Mouse (Mus musculus): ENCODE results near the gene Gm20388. TPM values are rescaled to one million over a fixed set of nuclear protein-coding genes. Genes with fewer than 3 reads are reported as not detected.
"Not testable (repeated sequence)": the region's sequence is repeated elsewhere in the genome, so short reads cannot be mapped to it uniquely, and the experiment has no call there.

The Gm20388 gene
- total and polyA plus RNA-seq, 3 experiments: 0.02 to 0.05 TPM; not detected in 1

DNA sequence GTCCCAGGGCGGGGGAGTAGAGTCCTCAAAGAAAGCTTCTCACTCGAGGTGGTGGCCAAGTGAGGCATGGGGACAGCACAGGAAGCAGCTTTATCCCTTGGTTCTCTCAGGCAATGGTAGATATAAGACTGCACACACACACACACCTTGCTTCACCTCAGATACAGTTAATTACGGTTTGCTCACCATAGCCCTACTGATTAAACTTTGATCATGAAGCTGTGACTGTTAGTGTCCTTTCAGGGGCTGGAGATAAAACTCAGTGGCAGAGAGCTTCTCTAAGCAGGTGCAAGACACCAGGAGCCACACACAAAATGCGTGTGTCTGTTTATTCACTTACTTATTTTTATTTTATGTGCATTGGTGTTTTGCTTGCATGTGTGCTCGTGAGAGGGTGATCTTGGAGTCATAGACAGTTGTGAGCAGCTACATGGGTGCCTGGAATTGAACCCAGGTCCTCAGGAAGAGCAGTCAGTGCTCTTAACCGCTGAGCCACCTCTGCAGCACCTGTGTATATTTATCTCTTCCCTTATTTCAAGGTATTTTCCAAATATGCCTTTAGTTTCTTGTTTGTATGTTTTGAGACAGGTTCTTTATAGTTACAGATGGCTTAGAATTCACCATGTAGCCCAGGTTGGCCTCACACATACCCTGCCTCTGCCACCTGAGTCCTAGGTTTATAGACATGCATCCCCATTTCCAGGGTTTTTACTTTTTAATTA lies 3897.4 kb downstream of the Gm20388 start:
- H3K4me1 ChIP-seq (ENCODE audit: insufficient read depth, low read depth, low read length): no peaks in the 10 kb centered on the region

DNA sequence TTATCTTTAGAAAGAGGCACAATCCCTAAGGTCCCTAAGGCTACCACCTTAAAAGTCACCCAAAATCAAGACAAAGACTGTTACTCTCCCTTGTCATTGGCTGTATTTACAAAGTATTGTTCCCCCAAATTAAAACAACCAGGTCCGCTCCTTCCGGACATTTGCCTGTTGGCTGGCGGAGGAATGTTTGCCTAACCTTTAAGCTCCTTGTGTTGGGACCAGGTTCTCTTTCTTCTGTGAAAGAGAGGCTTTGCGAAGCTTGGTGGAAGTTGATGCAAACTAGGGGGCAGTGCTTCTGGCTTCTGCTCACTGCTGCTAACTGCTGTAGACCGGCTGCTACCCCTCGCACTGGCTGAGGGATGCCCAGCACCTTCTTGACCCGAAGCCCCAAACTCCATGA lies 3898.0 kb downstream of the Gm20388 start:
- no peak for DNase-seq (ENCODE audit: low spot score)
- ATAC-seq (ENCODE audit: extremely low read depth, insufficient number of reproducible peaks, low FRiP score, poor library complexity, severe bottlenecking): no peak
- TF ChIP-seq POLR2AphosphoS5 (IDR thresholded peaks at IDR 0.05; ENCODE audit: insufficient replicate concordance, low read depth, low read length) (no peak), GATA1 (IDR thresholded peaks at IDR 0.05; ENCODE audit: borderline replicate concordance, low read length) (no peak), CTCF (IDR thresholded peaks at IDR 0.05; ENCODE audit: low read depth, low read length) (no peak), TAL1 (conservative IDR thresholded peaks at IDR 0.05; ENCODE audit: low read depth, low read length) (no peak)
- Histone ChIP-seq H3K4me1 (ENCODE audit: insufficient read depth, low read depth, low read length) (no peaks in the 10 kb centered on the region), H3K36me3 (replicated peaks) (peaks cover 10% of the 10 kb centered on the region), H3K27me3 (ENCODE audit: insufficient read depth, low read length) (peaks cover 19% of the 10 kb centered on the region; the same call in 1 of the 2 replicates), H3K9me3 (replicated peaks) (no peaks in the 10 kb centered on the region), H3K4me3 (ENCODE audit: low read depth, low read length) (no peak overlapping the region)

More for the DNA sequence above, 3897.4 kb downstream of the Gm20388 start:
- Histone ChIP-seq H3K9me3 (replicated peaks) (no peaks in the 10 kb centered on the region), H3K27me3 (ENCODE audit: insufficient read depth, low read length) (peaks cover 19% of the 10 kb centered on the region; the same call in 1 of the 2 replicates), H3K36me3 (replicated peaks) (peaks cover 8% of the 10 kb centered on the region), H3K4me3 (ENCODE audit: low read depth, low read length) (no peak overlapping the region)
- ATAC-seq (ENCODE audit: extremely low read depth, insufficient number of reproducible peaks, low FRiP score, poor library complexity, severe bottlenecking) (no peak), DNase-seq (ENCODE audit: low spot score) (no peak)
- TF ChIP-seq GATA2 (IDR thresholded peaks at IDR 0.05; ENCODE audit: borderline replicate concordance, low read depth, low read length) (no peak), CTCF (IDR thresholded peaks at IDR 0.05; ENCODE audit: low read depth, low read length) (no peak), TAL1 (conservative IDR thresholded peaks at IDR 0.05; ENCODE audit: low read depth, low read length) (no peak), GATA1 (IDR thresholded peaks at IDR 0.05; ENCODE audit: borderline replicate concordance, low read length) (no peak), POLR2AphosphoS5 (IDR thresholded peaks at IDR 0.05; ENCODE audit: insufficient replicate concordance, low read depth, low read length) (no peak)

DNA sequence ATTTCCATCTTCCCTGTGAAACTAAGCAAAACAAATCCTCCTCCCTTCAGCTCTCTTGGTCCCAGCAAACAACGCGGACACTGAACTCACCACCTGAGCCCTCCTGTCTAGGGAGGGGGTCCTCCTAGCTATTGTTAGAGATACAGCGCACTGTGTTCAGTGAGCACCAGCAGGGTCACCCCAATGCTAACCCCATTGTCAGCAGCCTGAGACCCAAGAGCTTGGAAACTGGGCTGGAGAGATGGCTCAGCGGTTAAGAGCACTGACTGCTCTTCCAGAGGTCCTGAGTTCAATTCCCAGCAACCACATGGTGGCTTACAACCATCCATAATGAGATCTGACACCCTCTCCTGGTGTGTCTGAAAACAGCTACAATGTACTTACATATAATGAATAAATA lies 3898.7 kb downstream of the Gm20388 start:
- not testable (repeated sequence) for H3K4me3 ChIP-seq (ENCODE audit: low read depth, low read length); ATAC-seq (ENCODE audit: extremely low read depth, insufficient number of reproducible peaks, low FRiP score, poor library complexity, severe bottlenecking); DNase-seq (ENCODE audit: low spot score); H3K9me3 ChIP-seq (replicated peaks); H3K4me1 ChIP-seq (ENCODE audit: insufficient read depth, low read depth, low read length)
- Histone ChIP-seq H3K36me3 (replicated peaks) (peaks cover 17% of the 10 kb centered on the region), H3K27me3 (ENCODE audit: insufficient read depth, low read length) (peaks cover 19% of the 10 kb centered on the region; the same call in 1 of the 2 replicates)

DNA sequence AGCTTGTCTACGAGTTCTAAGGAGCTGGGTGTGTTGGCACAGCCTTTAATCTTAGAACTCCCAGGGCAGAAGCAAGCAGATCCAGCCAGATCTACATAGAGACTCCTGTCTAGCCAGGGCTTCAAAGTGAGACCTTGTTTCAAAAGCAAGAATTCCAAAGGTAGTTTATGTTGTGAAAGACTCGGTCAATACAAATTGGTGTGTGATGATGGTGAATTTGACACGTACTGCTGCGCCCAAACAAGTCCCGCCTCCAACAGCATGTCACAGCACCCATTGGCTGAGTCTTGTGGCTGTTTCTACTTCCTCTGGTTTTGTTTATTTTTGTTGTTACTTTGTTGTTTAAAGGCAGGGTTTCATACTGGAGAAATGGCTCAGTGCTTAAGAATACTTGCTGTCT lies 3901.6 kb downstream of the Gm20388 start:
- Histone ChIP-seq H3K27me3 (ENCODE audit: insufficient read depth, low read length) (peaks cover 6% of the 10 kb centered on the region; the same call in 1 of the 2 replicates), H3K36me3 (replicated peaks) (peaks cover 40% of the 10 kb centered on the region), H3K4me1 (ENCODE audit: insufficient read depth, low read depth, low read length) (no peaks in the 10 kb centered on the region), H3K4me3 (ENCODE audit: low read depth, low read length) (no peak overlapping the region), H3K9me3 (replicated peaks) (no peaks in the 10 kb centered on the region)
- DNase-seq (ENCODE audit: low spot score) (no peak), ATAC-seq (ENCODE audit: extremely low read depth, insufficient number of reproducible peaks, low FRiP score, poor library complexity, severe bottlenecking) (no peak)
- TF ChIP-seq TAL1 (conservative IDR thresholded peaks at IDR 0.05; ENCODE audit: low read depth, low read length): no peak
- no peak for TF ChIP-seq POLR2AphosphoS5 (IDR thresholded peaks at IDR 0.05; ENCODE audit: insufficient replicate concordance, low read depth, low read length)

DNA sequence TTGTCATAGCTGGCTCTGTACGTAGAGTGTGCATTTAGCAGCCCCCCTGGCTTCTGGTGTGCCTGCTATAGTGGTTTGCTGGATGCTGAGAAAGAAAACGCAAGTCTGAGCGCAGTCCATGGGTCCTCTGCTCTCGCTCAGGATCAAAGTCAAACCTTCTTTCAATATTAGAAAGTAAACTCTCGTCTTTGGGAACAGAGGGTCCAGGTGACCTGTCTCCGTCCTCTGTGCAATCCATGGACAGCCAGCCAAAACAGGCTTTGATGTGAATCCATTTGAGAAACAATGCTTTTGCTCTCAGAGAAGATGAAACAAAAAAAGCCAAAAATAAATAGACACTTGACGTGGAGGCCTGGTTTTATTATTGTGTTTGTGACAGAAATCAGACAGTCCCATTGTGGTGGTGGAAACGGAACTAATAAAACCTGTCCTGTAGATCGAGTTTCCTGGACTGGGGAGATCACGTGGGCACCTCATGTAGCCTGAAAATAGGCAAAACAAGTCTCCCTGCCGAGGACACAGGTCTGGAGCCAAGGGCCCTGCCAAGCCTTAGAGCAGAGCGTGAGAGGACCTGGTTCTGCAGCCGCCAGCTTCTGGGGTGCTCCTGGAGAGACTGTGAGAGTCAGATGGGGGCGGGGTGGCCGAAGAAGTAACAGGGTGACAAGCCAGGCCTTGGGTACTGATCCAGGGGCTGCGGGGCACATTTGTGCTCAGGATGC lies 3902.7 kb downstream of the Gm20388 start:
- Histone ChIP-seq H3K36me3 (replicated peaks) (peaks cover 42% of the 10 kb centered on the region), H3K9me3 (replicated peaks) (no peaks in the 10 kb centered on the region), H3K4me1 (ENCODE audit: insufficient read depth, low read depth, low read length) (no peaks in the 10 kb centered on the region), H3K27me3 (ENCODE audit: insufficient read depth, low read length) (peaks cover 2% of the 10 kb centered on the region; the same call in 1 of the 2 replicates), H3K4me3 (ENCODE audit: low read depth, low read length) (no peak overlapping the region)
- ATAC-seq (ENCODE audit: extremely low read depth, insufficient number of reproducible peaks, low FRiP score, poor library complexity, severe bottlenecking) (no peak), DNase-seq (ENCODE audit: low spot score) (no peak)
- TF ChIP-seq CTCF (IDR thresholded peaks at IDR 0.05; ENCODE audit: low read depth, low read length): no peak
- TF ChIP-seq TAL1 (conservative IDR thresholded peaks at IDR 0.05; ENCODE audit: low read depth, low read length): no peak
- TF ChIP-seq GATA1 (IDR thresholded peaks at IDR 0.05; ENCODE audit: borderline replicate concordance, low read length): no peak
- no peak for TF ChIP-seq GATA2 (IDR thresholded peaks at IDR 0.05; ENCODE audit: borderline replicate concordance, low read depth, low read length)
- TF ChIP-seq POLR2AphosphoS5 (IDR thresholded peaks at IDR 0.05; ENCODE audit: insufficient replicate concordance, low read depth, low read length): no peak

DNA sequence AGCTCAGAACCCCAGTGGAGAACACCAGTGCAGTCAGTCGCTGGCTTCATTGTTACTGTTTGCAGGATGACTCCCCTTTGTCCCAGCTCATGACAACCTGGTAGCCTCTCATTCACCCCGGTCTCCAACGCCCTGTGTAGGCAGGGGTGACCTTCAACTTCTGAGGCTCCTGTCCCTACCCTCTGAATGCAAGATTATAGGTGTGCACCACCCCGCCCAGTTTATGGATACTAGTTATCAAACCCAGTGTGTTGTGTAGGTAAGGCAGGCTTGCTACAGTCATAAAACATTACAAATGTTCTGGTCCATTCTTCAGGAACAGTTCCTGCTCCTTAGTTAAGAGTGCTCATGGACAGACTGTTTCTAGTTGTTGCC lies 3903.2 kb downstream of the Gm20388 start:
- TF ChIP-seq GATA1 (IDR thresholded peaks at IDR 0.05; ENCODE audit: borderline replicate concordance, low read length) (no peak), TAL1 (conservative IDR thresholded peaks at IDR 0.05; ENCODE audit: low read depth, low read length) (no peak), GATA2 (IDR thresholded peaks at IDR 0.05; ENCODE audit: borderline replicate concordance, low read depth, low read length) (no peak)
- Histone ChIP-seq H3K36me3 (replicated peaks) (peaks cover 41% of the 10 kb centered on the region), H3K27me3 (ENCODE audit: insufficient read depth, low read length) (peaks cover 1% of the 10 kb centered on the region; the same call in 1 of the 2 replicates), H3K9me3 (replicated peaks) (no peaks in the 10 kb centered on the region), H3K4me1 (ENCODE audit: insufficient read depth, low read depth, low read length) (no peaks in the 10 kb centered on the region), H3K4me3 (ENCODE audit: low read depth, low read length) (no peak overlapping the region)
- DNase-seq (ENCODE audit: low spot score) (no peak), ATAC-seq (ENCODE audit: extremely low read depth, insufficient number of reproducible peaks, low FRiP score, poor library complexity, severe bottlenecking) (no peak)

Measured in G1E (cell line).